Mouse (Mus musculus): ENCODE data around the gene Aoah. TPM values are rescaled to one million over a fixed set of nuclear protein-coding genes. Genes with fewer than 3 reads are reported as not detected.
A peak's percentile ranks its signal among the peaks of the same experiment; 100 is the strongest.

Aoah gene
- total RNA-seq, 4 experiments from 2014 or later, result 1.8 to 6.1 (median 2.3) TPM

- no peak for DNase-seq
These were observed 123.0 kb downstream of the Aoah start for GRCm38 (mm10) chr13:20916698-20917511.

DNA sequence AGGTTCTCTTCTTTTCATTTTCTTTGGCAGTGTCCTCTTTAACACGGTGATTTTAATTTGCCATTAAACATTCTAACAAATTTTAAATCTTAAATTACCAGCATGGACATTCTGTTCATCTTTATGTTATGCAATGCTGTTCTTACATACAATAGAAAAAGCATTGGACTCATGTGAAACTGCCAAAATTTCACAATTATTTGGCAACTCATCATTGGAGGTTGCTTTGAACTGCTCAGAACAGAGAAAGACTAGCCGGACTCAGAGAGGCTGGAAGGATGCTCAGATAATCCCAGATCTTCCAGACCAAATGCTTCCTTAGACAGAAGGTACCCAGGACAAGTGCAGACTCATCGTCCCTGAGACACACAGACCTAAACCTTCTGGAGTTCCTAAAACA is 126.5 kb downstream of the Aoah start:
- no peak for DNase-seq

DNA sequence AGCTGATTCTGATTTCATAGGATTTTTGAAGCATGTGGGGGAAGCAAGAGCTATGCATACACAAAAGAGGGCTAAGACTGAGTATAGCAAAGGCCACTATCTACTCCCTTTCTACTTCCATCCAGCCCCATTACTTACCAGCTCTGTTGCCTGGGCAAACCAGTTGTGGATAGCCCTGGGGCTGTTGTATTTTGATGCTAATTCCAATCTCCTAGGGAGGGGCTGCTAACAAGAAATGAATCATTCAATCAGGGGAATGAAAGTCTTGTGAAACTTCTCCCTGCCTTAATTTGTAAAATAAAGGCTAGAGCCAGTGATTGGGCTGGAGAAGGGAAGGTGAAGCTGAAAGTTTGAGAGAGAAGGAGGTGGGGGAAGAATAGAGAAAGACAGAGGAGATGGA is 142.1 kb downstream of the Aoah start:
- no peak for DNase-seq

- peak; percentile 24 for DNase-seq
These were observed 143.5 kb downstream of the Aoah start for GRCm38 (mm10) chr13:20937452-20937851.

GRCm38 (mm10) chr13:20939099-20939498 is 145.2 kb downstream of the Aoah start:
- DNase-seq, result no peak

DNA sequence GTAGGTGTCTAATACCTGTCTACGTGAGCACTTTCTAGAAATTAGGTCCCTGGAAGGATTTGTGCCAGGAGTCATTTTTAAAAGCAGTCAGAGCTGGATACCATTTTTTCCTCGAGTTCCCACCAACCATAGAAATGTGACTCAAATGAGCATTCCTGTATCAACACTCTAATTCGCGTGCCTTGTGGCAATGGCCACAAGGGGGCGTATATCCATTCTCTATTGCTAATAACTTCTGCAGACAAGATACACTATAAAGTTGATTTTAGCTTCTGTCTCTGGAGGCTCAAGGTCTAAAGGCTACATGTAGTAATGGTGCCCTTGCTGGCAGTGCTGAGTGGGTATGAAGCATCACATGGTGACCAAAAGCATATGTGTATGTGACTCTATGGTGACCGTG is 146.5 kb downstream of the Aoah start:
- DNase-seq, result peak; percentile 7

- no peak for DNase-seq
These were observed 147.8 kb downstream of the Aoah start for GRCm38 (mm10) chr13:20941707-20942106.

GRCm38 (mm10) chr13:20963086-20963485 is 169.2 kb downstream of the Aoah start:
- no peak for DNase-seq

- DNase-seq, result no peak
These were observed 187.6 kb downstream of the Aoah start for GRCm38 (mm10) chr13:20981234-20982230.

- no peak for DNase-seq
These were observed 191.6 kb downstream of the Aoah start for GRCm38 (mm10) chr13:20985510-20985909.

DNA sequence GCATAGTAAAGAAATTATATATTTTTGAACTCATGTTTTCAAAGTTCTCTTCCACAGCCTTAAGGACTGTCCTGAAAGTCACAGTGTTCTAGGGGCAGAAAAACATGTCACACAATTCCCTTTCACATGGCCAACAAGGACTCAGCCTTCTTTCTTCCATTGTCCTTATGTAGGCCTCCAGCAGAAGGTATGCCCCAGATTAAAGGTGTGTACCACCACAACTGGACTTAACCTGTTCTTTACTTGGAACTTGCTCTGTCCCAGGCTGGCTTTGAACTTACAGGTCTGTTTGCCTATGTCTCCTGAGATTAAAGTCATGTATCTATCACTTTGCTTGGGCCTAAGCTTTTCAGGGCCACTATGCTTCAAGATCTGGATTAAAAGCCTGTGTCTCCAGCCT is 192.0 kb downstream of the Aoah start:
- no peak for DNase-seq

GRCm38 (mm10) chr13:21005238-21005637 is 211.3 kb downstream of the Aoah start:
- no peak for DNase-seq

GRCm38 (mm10) chr13:21005642-21006320 is 211.9 kb downstream of the Aoah start:
- no peak for DNase-seq

GRCm38 (mm10) chr13:21006321-21006653 is 212.4 kb downstream of the Aoah start:
- no peak for DNase-seq

DNA sequence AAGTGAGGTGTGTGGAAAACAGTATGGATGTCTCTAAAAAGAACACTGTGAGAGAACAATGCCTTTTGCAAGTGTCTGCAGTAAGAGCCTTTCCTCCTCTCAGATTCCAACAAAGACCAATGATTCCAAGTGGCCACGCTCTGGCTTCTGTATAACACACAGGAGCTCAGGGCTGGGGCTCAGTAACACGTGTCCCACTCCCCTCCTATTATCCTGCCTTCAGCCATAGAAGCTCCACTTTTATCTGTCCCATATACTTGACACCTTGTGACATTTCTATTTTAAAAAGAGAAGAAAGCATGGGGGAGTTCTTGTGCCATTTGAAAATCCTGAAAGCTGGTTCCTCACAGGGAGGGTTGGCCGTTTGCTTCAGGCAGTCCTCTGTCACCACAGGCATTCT is 219.7 kb downstream of the Aoah start:
- DNase-seq, result no peak

- no peak for DNase-seq
These were observed 230.9 kb downstream of the Aoah start for GRCm38 (mm10) chr13:21024831-21025230.

- no peak for DNase-seq
These were observed 239.3 kb downstream of the Aoah start for GRCm38 (mm10) chr13:21033176-21033575.

DNA sequence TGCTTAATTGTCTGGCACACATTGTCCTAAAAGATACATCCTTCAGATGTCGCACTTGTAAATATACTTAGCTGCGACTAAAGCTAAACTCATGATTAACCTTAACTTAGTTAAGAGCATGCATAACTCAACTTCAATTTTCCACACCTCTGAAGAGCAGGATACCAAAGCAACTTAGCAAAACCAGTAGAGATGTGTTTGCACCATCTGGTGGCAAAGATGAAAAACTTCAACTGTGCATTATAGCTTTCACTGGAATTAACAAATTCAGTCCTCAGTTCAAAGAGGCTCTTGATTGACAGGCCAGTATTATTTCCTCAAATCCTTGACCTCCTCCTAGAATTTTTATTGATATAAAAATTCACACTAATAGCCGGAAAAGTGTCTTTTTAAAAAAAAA is 241.1 kb downstream of the Aoah start:
- DNase-seq, result no peak

DNA sequence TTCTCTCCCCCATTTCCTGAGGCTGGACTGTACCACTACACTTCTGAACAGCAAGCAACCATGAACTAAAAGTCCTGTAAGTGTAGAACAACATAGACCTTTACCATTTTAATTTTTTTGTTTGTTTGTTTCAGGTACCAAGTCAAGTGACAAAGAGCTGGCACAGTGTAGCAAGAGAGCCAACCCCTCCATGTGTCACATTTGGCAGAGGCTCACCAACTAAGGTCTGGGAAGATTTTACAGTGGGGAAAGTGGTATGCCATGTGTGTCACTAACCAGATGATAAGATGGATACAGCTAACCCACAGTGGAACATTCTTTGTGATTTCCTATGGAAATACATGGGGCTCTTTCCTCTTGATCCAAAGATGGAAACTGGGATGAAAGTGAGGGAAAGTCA is 242.1 kb downstream of the Aoah start:
- no peak for DNase-seq

DNA sequence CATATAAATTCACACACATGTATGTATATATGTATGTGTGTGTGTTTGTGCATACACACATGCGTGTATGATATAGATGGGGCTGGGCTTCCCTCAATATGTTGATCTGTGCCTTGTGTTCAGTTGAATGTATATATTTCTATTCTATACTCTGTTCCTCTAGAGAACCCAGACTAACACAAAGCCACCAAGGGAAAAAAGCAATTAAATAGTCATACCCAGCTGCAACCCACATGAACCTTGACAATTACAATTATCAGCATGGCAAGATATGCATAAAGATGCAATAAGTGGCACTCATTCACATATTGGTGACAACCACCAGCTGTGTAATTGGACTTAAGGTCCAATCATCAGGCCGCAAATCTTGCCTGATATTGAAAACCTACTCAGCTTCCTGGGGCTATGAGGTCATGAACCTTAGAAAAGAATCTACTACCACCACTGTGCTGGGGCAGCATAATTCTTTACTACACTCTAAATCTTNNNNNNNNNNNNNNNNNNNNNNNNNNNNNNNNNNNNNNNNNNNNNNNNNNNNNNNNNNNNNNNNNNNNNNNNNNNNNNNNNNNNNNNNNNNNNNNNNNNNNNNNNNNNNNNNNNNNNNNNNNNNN is 246.8 kb downstream of the Aoah start:
- no peak for DNase-seq

DNA sequence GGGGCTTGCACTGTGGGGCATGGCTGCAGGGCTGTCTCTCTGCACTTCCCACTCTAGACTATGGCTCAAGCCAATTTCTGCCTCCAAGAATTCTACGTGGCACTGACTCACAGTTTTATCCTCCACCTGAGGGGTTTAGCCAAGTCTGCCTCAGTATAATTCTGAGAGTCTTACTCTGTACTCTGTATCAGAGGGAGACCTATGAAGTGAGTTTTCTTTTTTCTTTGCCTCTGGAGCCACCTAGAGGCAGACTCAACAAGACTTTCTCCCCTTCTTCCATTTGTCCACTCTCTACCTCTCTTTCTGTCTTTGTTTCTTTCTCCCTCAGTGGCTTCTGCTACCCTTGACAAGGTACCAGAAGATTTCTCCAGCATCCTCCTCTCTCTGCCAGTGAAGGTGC is 256.2 kb downstream of the Aoah start:
- DNase-seq, result no peak

- DNase-seq, result no peak
These were observed 272.1 kb downstream of the Aoah start for GRCm38 (mm10) chr13:21066021-21066420.

DNA sequence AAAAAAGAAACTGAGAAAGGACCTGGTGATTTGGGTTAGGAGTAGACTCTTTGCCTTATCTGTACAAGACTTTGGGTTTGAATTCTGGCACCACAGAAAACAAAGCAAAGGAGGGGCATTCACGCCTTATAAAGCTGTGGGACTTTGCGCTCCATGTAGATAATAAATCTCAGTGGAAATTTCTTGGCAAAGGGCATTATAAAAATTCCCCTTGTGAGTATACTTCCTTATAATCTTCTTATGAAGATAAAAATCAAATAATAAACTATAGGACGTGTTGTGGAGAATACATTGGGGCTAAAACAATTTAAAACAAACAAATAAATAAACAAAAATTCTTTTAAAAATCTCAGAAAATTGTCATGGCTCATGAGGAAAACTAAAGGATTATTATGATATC is 280.9 kb downstream of the Aoah start, which contains the start of gene Olfr1370:
TSS of gene Olfr1370 (minus strand) at position 101 of the 400 bp plus-strand sequence.
- no peak for DNase-seq

All from adrenal gland, adult 8-10 months (tissue).